Mouse (Mus musculus): ENCODE data around the gene Popdc2. TPM values are rescaled to one million over a fixed set of nuclear protein-coding genes. Genes with fewer than 3 reads are reported as not detected.

Popdc2 gene
- polyA plus RNA-seq, 1 experiment from 2014 or later = 0.49 TPM

GRCm38 (mm10) chr16:38379926-38380325, 17.9 kb downstream of the Popdc2 start:
- Histone ChIP-seq H3K4me3 (replicated peaks) (no peak overlapping the region), H3K36me3 (replicated peaks) (no peaks in the 10 kb centered on the region), H3K27me3 (no peaks in the 10 kb centered on the region), H3K9me3 (no peaks in the 10 kb centered on the region), H3K27ac (no peak overlapping the region), H3K9ac (no peak overlapping the region), H3K4me1 (peaks cover 10% of the 10 kb centered on the region), H3K4me2 (no peak overlapping the region)
- 96% methylated on average over 3 of the region's 3 CpGs for WGBS
- ATAC-seq (ENCODE audit: low FRiP score) = no peak

- H3K27me3 ChIP-seq = no peaks in the 10 kb centered on the region
- no peak overlapping the region for H3K27ac ChIP-seq
- no peaks in the 10 kb centered on the region for H3K9me3 ChIP-seq
- no peaks in the 10 kb centered on the region for H3K4me1 ChIP-seq
- H3K4me3 ChIP-seq (replicated peaks) = no peak overlapping the region
- no peaks in the 10 kb centered on the region for H3K36me3 ChIP-seq (replicated peaks)
- no peak for ATAC-seq (ENCODE audit: low FRiP score)
- H3K9ac ChIP-seq = no peak overlapping the region
- WGBS = 81% methylated on average over 2 of the region's 2 CpGs
- H3K4me2 ChIP-seq = no peak overlapping the region
Measured at GRCm38 (mm10) chr16:38383683-38384082, 21.7 kb downstream of the Popdc2 start.

- H3K4me1 ChIP-seq = no peaks in the 10 kb centered on the region
- H3K4me2 ChIP-seq = no peak overlapping the region
- H3K36me3 ChIP-seq (replicated peaks) = no peaks in the 10 kb centered on the region
- no peak overlapping the region for H3K27ac ChIP-seq
- H3K9ac ChIP-seq = no peak overlapping the region
- H3K4me3 ChIP-seq (replicated peaks) = no peak overlapping the region
- H3K27me3 ChIP-seq = no peaks in the 10 kb centered on the region
- ATAC-seq (ENCODE audit: low FRiP score) = no peak
- H3K9me3 ChIP-seq = no peaks in the 10 kb centered on the region
- WGBS = 89% methylated on average over 6 of the region's 6 CpGs
Measured at GRCm38 (mm10) chr16:38385184-38385634, 23.2 kb downstream of the Popdc2 start.

- H3K36me3 ChIP-seq (replicated peaks) = no peaks in the 10 kb centered on the region
- no peaks in the 10 kb centered on the region for H3K4me1 ChIP-seq
- H3K4me3 ChIP-seq (replicated peaks) = no peak overlapping the region
- H3K9ac ChIP-seq = no peak overlapping the region
- H3K27ac ChIP-seq = no peak overlapping the region
- ATAC-seq (ENCODE audit: low FRiP score) = no peak
- WGBS = 93% methylated on average over 4 of the region's 4 CpGs
- no peak overlapping the region for H3K4me2 ChIP-seq
- no peaks in the 10 kb centered on the region for H3K9me3 ChIP-seq
- H3K27me3 ChIP-seq = no peaks in the 10 kb centered on the region
Measured at GRCm38 (mm10) chr16:38385700-38386099, 23.7 kb downstream of the Popdc2 start.

DNA sequence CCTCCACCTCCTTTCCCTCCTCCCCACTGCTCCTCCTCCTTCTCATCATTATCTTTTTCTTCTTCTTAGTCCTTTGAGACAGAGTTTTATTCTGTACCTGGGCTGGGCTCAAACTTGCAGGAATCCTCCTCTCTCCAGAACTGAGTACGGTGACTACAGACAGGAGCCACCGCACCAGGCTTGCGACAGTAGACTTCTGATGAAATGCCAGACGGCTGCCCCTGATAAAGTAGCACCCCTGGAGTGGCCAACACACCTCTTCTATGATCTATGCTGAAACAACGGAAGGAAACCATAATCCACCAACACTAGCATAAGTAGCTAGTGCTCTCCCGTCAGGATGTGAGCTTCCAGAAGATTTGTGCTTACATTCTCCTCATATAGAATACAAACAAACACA, 25.4 kb downstream of the Popdc2 start:
- Histone ChIP-seq H3K9me3 (no peaks in the 10 kb centered on the region), H3K27ac (no peak overlapping the region), H3K27me3 (no peaks in the 10 kb centered on the region), H3K4me2 (no peak overlapping the region), H3K4me3 (replicated peaks) (no peak overlapping the region), H3K36me3 (replicated peaks) (no peaks in the 10 kb centered on the region), H3K9ac (no peak overlapping the region), H3K4me1 (no peaks in the 10 kb centered on the region)
- ATAC-seq (ENCODE audit: low FRiP score) = no peak
- 89% methylated on average over 6 of the region's 6 CpGs for WGBS

DNA sequence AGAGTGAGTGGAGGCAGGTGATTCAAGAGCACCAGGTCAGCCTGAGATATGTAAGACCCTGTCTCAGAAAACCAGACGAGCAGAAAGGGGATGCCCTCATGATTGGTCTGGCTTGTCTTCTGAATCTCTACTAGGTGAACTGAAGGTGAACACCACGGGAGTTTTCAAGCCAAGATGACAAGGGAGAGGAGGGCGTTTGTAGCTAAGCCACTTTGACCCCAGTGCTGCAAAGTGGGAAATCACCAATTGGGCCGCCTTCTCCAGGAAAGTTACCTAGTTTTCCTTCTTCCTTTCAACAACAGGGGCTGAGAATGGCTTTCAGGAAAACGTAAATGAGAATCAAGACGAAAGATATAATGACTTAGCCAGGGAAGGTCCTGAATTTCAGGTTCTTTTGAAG, 26.7 kb downstream of the Popdc2 start:
- Histone ChIP-seq H3K9me3 (no peaks in the 10 kb centered on the region), H3K27ac (no peak overlapping the region), H3K36me3 (replicated peaks) (no peaks in the 10 kb centered on the region), H3K27me3 (no peaks in the 10 kb centered on the region), H3K9ac (no peak overlapping the region), H3K4me2 (no peak overlapping the region), H3K4me3 (replicated peaks) (no peak overlapping the region), H3K4me1 (no peaks in the 10 kb centered on the region)
- WGBS = 83% methylated on average over 6 of the region's 6 CpGs
- ATAC-seq (ENCODE audit: low FRiP score) = no peak

DNA sequence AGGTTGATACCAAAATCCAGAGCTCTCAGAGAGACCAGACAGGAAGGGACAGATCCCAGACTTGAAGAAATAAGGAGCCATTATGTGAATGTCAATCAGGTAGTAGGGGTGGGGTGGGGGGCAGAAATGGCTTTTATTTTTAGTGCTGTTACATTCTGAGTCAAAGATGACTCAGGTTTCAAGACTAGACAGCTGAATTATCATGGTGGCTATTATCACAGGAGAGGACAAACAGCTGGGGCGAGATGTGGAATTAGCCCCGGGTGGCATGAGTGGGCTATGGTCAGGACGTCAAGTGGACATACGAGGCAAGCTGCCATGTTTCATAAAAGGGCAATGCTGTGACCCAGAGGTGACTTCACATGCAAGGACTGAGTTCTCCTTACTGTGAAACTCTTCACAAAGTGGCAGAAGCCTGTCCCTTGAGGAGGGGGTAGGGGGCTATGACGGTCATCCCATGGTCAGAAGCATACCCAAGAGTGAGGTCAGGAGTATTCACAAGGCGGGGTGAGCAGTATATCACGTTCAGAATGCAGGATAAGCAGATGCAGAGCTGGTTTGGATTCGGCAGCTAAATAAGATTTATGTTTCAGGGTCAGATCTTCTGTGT, 27.4 kb downstream of the Popdc2 start:
- WGBS = 87% methylated on average over 8 of the region's 8 CpGs
- Histone ChIP-seq H3K27ac (no peak overlapping the region), H3K27me3 (no peaks in the 10 kb centered on the region), H3K4me3 (replicated peaks) (no peak overlapping the region), H3K4me2 (no peak overlapping the region), H3K9me3 (no peaks in the 10 kb centered on the region), H3K9ac (no peak overlapping the region), H3K36me3 (replicated peaks) (no peaks in the 10 kb centered on the region), H3K4me1 (no peaks in the 10 kb centered on the region)
- no peak for ATAC-seq (ENCODE audit: low FRiP score)

DNA sequence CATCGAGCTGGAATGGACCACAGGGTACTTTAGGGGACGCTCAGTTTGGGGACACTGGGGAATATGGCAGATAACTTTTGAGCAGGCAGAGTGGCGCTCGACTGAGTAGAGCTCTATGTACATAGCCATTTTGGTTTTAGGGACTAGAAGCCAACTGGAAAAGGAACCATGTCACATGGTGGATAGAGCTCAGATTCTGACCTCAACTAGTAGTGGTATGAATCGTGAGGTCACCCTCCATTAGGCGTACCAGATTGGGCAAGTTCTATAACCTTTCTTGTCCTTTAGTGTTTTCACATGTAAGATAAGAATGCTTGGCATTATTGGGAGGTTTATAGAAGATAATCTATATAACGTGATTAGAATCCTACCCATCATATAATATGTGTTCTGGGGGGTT, 28.3 kb downstream of the Popdc2 start:
- no peaks in the 10 kb centered on the region for H3K9me3 ChIP-seq
- WGBS = 86% methylated on average over 7 of the region's 7 CpGs
- no peak overlapping the region for H3K9ac ChIP-seq
- no peak overlapping the region for H3K4me2 ChIP-seq
- H3K4me3 ChIP-seq (replicated peaks) = no peak overlapping the region
- ATAC-seq (ENCODE audit: low FRiP score) = no peak
- no peak overlapping the region for H3K27ac ChIP-seq
- no peaks in the 10 kb centered on the region for H3K27me3 ChIP-seq
- no peaks in the 10 kb centered on the region for H3K36me3 ChIP-seq (replicated peaks)
- H3K4me1 ChIP-seq = no peaks in the 10 kb centered on the region

DNA sequence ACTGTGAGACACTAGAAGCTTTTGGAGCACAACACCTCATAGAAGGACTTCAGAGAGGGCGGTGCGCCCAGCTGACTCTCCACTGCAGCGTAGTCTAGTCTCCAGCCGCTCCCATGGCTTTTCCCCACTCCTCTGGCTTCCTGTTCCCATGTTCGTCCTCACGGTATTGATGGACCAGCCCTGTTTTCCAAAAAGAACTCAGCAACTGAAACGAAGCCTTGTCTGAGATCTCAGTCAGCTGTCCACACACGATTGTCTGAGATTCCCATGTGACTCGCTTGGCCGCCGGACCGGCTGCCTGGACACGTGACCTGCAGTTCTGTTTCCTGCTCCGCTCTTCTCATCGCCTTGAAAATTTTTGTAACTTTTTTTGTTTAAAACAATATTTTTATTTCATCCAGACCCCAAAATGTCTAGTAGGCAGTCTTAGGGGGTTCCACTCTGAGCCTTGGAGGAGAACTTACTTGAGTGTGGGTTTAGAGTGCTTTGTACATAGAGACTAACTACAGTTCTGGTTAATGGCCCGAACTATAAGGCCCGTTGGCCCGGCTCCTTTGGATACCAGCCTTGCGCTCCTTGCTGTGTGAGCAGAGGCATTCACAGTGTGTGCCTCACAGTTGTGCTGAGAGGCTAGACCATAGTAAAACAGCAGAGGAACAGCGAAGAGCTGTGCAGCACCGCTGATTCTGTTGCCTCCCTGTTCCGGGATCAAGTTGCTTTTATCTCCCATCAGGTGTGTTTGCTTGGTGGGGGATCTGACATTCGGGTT, 30.3 kb downstream of the Popdc2 start:
- Histone ChIP-seq H3K36me3 (replicated peaks) (no peaks in the 10 kb centered on the region), H3K4me2 (no peak overlapping the region), H3K9ac (no peak overlapping the region), H3K27ac (no peak overlapping the region), H3K4me3 (replicated peaks) (no peak overlapping the region), H3K27me3 (no peaks in the 10 kb centered on the region), H3K9me3 (no peaks in the 10 kb centered on the region), H3K4me1 (no peaks in the 10 kb centered on the region)
- no peak for ATAC-seq (ENCODE audit: low FRiP score)
- WGBS = 88% methylated on average over 23 of the region's 23 CpGs

- Histone ChIP-seq H3K36me3 (replicated peaks) (no peaks in the 10 kb centered on the region), H3K4me1 (peaks cover 2% of the 10 kb centered on the region), H3K9ac (no peak overlapping the region), H3K4me3 (replicated peaks) (no peak overlapping the region), H3K9me3 (no peaks in the 10 kb centered on the region), H3K4me2 (no peak overlapping the region), H3K27me3 (no peaks in the 10 kb centered on the region), H3K27ac (no peak overlapping the region)
- 85% methylated on average over 8 of the region's 8 CpGs for WGBS
- no peak for ATAC-seq (ENCODE audit: low FRiP score)
Measured at GRCm38 (mm10) chr16:38394191-38394618, 32.2 kb downstream of the Popdc2 start.

DNA sequence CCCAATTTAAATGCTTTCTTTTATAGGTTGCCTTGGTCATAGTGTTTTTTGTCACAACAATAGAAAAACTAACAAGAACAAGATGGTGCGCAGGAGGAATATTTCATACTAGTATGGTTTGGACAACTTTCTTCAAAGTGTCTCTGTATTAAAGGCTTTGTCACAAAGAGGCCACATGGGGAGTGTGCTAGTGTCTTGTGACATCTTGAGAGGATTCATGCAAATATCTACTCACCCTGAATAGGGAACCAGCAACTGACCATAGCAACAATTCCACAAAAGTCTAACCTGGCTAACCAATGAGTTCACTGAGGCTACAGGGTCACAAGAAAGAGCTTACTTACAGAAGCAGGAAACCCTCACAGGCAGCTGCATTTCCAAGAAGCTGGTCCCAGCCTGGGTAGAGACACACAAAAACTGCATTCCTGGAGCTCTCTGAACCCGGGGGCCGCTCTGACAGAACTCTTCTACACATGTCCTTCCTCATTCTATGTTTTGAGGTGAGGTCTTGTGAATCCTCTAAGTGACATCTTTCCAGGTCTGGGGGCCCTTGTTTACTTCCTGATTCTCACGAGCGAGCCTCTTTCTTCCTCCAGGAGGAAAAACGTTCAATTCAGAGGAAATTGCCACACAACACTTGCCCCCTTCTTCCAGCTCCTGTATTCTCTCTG, 33.2 kb downstream of the Popdc2 start:
- WGBS = 76% methylated on average over 6 of the region's 6 CpGs
- Histone ChIP-seq H3K9me3 (no peaks in the 10 kb centered on the region), H3K4me2 (no peak overlapping the region)

GRCm38 (mm10) chr16:38396155-38396554, 34.1 kb downstream of the Popdc2 start:
- H3K36me3 ChIP-seq (replicated peaks) = no peaks in the 10 kb centered on the region
- H3K4me1 ChIP-seq = peaks cover 14% of the 10 kb centered on the region
- H3K9me3 ChIP-seq = no peaks in the 10 kb centered on the region
- no peak overlapping the region for H3K4me3 ChIP-seq (replicated peaks)
- no peak overlapping the region for H3K27ac ChIP-seq
- ATAC-seq (ENCODE audit: low FRiP score) = no peak
- no peaks in the 10 kb centered on the region for H3K27me3 ChIP-seq
- WGBS = 83% methylated on average over 13 of the region's 13 CpGs
- H3K4me2 ChIP-seq = no peak overlapping the region
- no peak overlapping the region for H3K9ac ChIP-seq

More for the DNA sequence above, 33.2 kb downstream of the Popdc2 start:
- H3K27ac ChIP-seq = no peak overlapping the region
- no peak for ATAC-seq (ENCODE audit: low FRiP score)
- no peaks in the 10 kb centered on the region for H3K27me3 ChIP-seq
- H3K4me1 ChIP-seq = peaks cover 11% of the 10 kb centered on the region
- no peak overlapping the region for H3K9ac ChIP-seq
- no peak overlapping the region for H3K4me3 ChIP-seq (replicated peaks)
- no peaks in the 10 kb centered on the region for H3K36me3 ChIP-seq (replicated peaks)
